Mouse (Mus musculus) midbrain, postnatal 0 days (tissue): ENCODE measurements at regions not wholly inside any gene's neighbourhood (a gene's known extent, or its start where the extent isn't known, plus 50 kb on each side); places are given as distances from the start of the nearest gene placed in this dataset.

Source experiments
- ATAC-seq: fragments of 200-750 bp; cut with Nextera tagmentation; 2 replicates; pipeline ENCODE4 v1.8.0; 2017; ENCODE audit warnings: moderate number of reproducible peaks, mild to moderate bottlenecking, moderate TSS enrichment, moderate library complexity; ENCODE audit not compliant: low FRiP score
- DNase-seq: peaks from one replicate; pipeline ENCODE4 v3.0.0-alpha.2; 2015; ENCODE audit warnings: low spot score
- H3K27ac ChIP-seq: fragments of 300-500 bp; sonication (generic); 2 replicates; pipeline ENCODE4 v1.5.1; 2014; ENCODE audit warnings: low read depth, mild to moderate bottlenecking, low read length, mixed read lengths
- H3K27me3 ChIP-seq: fragments of 300-500 bp; sonication (generic); 2 replicates; pipeline ENCODE4 v1.6.1; 2014; ENCODE audit warnings: low read length, control low read depth, mixed read lengths; ENCODE audit not compliant: insufficient read depth
- H3K36me3 ChIP-seq: fragments of 300-500 bp; sonication (generic); 2 replicates; pipeline ENCODE4 v1.6.1; 2014; ENCODE audit warnings: low read length, control low read depth, mixed read lengths; ENCODE audit not compliant: insufficient read depth
- H3K4me1 ChIP-seq: fragments of 300-500 bp; sonication (generic); 2 replicates; pipeline ENCODE4 v1.6.1; 2014; ENCODE audit warnings: mild to moderate bottlenecking, control low read depth, antibody characterized with exemption, low read length, mixed read lengths; ENCODE audit not compliant: insufficient read depth
- H3K4me2 ChIP-seq: fragments of 300-500 bp; sonication (generic); 2 replicates; pipeline ENCODE4 v1.6.1; 2014; ENCODE audit warnings: low read depth, mild to moderate bottlenecking, low read length, mixed read lengths; ENCODE audit not compliant: poor library complexity, severe bottlenecking
- H3K4me3 ChIP-seq: fragments of 300-500 bp; sonication (generic); 2 replicates; pipeline ENCODE4 v1.5.1; 2014; ENCODE audit warnings: low read depth, mild to moderate bottlenecking, low read length, moderate library complexity
- H3K9ac ChIP-seq: fragments of 300-500 bp; sonication (generic); replicated peaks from 2 replicates; pipeline ENCODE4 v1.6.1; 2014; ENCODE audit warnings: mild to moderate bottlenecking, low read length, moderate library complexity, mixed read lengths; ENCODE audit not compliant: poor library complexity, severe bottlenecking
- H3K9me3 ChIP-seq: fragments of 300-500 bp; sonication (generic); 2 replicates; pipeline ENCODE4 v1.6.1; 2016; ENCODE audit warnings: low read length, control low read depth
- CTCF ChIP-seq: IDR thresholded peaks from 2 replicates; pipeline ENCODE4 v1.5.1; 2016; ENCODE audit warnings: antibody characterized with exemption, mild to moderate bottlenecking
- WGBS: fragments of 180-500 bp; shearing (Covaris S2); extraction: QIAGEN DNeasy Blood & Tissue Kit; methylation state at CpG from one replicate; pipeline ENCODE4 v1.1.7; 2014; 5-methylcytosine and 5-hydroxymethylcytosine counted together
- microRNA counts: library from miRNA; unstranded; fragments of <30 nt; microRNA quantifications from one replicate; lab custom pipeline; 2015
- microRNA-seq: library from miRNA; unstranded; fragments of <30 nt; microRNA quantifications from one replicate; pipeline ENCODE4, GENCODE M21; 2016; ENCODE audit warnings: borderline number of aligned reads

GRCm38 (mm10) chr4:101321731-101322130 lies 56.6 kb upstream of the Jak1 start:
- no peak overlapping the region for H3K9ac ChIP-seq
- no peak for DNase-seq
- H3K27ac ChIP-seq: no peak overlapping the region
- no peaks in the 10 kb centered on the region for H3K9me3 ChIP-seq
- no peaks in the 10 kb centered on the region for H3K27me3 ChIP-seq
- ATAC-seq: no peak
- H3K4me2 ChIP-seq: no peak overlapping the region
- no peaks in the 10 kb centered on the region for H3K36me3 ChIP-seq
- no peaks in the 10 kb centered on the region for H3K4me1 ChIP-seq
- H3K4me3 ChIP-seq: no peak overlapping the region
- WGBS: 66% methylated on average over 2 of the region's 2 CpGs
- TF ChIP-seq CTCF: no peak

DNA sequence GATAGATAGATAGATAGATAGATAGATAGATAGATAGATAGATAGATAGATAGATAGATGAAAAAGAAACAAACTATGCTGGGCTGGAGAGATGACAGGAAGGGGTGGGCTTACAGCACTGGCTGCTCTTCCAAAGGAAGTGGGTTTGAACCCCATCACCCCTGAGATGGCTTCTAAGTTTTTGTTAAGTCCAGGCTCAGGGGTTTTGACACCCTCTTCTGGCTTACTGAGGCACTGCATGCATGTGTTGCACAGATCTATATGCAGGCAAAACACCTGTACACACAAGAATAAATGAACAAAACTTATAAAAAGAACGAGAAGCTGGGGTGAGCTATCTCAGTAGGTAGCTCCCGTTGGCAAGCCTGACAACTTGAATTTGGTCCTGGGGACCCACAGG lies 55.5 kb upstream of the Jak1 start:
- H3K4me1 ChIP-seq: no peaks in the 10 kb centered on the region
- no peak overlapping the region for H3K9ac ChIP-seq
- no peaks in the 10 kb centered on the region for H3K27me3 ChIP-seq
- no peak for ATAC-seq
- TF ChIP-seq CTCF: peak; percentile 54
- peak; percentile 12 for DNase-seq
- no peaks in the 10 kb centered on the region for H3K9me3 ChIP-seq
- H3K4me2 ChIP-seq: no peak overlapping the region
- H3K36me3 ChIP-seq: no peaks in the 10 kb centered on the region
- no peak overlapping the region for H3K4me3 ChIP-seq
- 73% methylated on average over 2 of the region's 2 CpGs for WGBS
- H3K27ac ChIP-seq: no peak overlapping the region

- Histone ChIP-seq H3K9ac (no peak overlapping the region), H3K4me1 (no peaks in the 10 kb centered on the region), H3K27me3 (no peaks in the 10 kb centered on the region), H3K36me3 (no peaks in the 10 kb centered on the region), H3K9me3 (no peaks in the 10 kb centered on the region), H3K27ac (no peak overlapping the region), H3K4me2 (no peak overlapping the region), H3K4me3 (no peak overlapping the region)
- DNase-seq: no peak
- WGBS: 90% methylated on average over 4 of the region's 4 CpGs
- TF ChIP-seq CTCF: no peak
- ATAC-seq: no peak
These were observed 54.7 kb upstream of the Jak1 start for GRCm38 (mm10) chr4:101319681-101320220.

- no peak overlapping the region for H3K27ac ChIP-seq
- no peak for ATAC-seq
- TF ChIP-seq CTCF: no peak
These were observed 53.8 kb upstream of the Jak1 start for GRCm38 (mm10) chr4:101318836-101319235.

DNA sequence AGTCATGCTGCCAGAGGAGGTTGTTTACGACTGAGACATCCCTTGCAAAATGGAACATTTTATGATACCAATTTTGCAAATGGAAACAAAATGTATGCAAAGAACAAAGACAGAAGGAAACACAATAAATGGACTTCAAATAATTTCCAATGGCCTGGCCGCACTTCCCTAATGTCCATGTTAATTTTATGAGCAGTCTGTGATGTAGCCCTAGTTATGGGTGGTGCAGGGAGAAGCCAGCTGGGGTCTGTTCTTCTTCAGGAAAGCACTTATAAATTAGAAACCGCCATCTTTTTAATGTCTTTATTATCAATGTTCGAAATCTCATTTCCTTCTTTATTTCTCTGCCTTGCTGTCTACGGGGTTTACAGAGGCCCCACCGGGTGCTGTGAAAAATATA lies 51.0 kb upstream of the Jak1 start:
- WGBS: 83% methylated on average over 6 of the region's 6 CpGs
- Histone ChIP-seq H3K36me3 (no peaks in the 10 kb centered on the region), H3K27ac (no peak overlapping the region), H3K27me3 (no peaks in the 10 kb centered on the region), H3K4me1 (no peaks in the 10 kb centered on the region), H3K9me3 (no peaks in the 10 kb centered on the region), H3K9ac (no peak overlapping the region), H3K4me3 (no peak overlapping the region), H3K4me2 (no peak overlapping the region)
- no peak for DNase-seq
- no peak for TF ChIP-seq CTCF
- no peak for ATAC-seq

More at GRCm38 (mm10) chr4:101318836-101319235, 53.8 kb upstream of the Jak1 start:
- whole genome bisulfite sequencing: 97% methylated on average over 1 of the region's 1 CpGs
- H3K36me3 ChIP-seq: no peaks in the 10 kb centered on the region
- H3K27me3 ChIP-seq: no peaks in the 10 kb centered on the region
- no peak for DNase-seq
- H3K9ac ChIP-seq: no peak overlapping the region
- no peak overlapping the region for H3K4me3 ChIP-seq
- H3K9me3 ChIP-seq: no peaks in the 10 kb centered on the region
- no peaks in the 10 kb centered on the region for H3K4me1 ChIP-seq
- no peak overlapping the region for H3K4me2 ChIP-seq

MicroRNA genes in the stretch of these regions (microRNA counts, 519-probe panel; counts per million panel counts)
- 3,387 counts per million, percentile 74 among the panel's probes with 10 or more counts for microRNA mmu-miR-101a (lab: Ali Mortazavi, UCI)

Small RNA genes in the stretch of these regions (microRNA-seq; reads per million reads assigned to microRNA genes)
- 1,104 reads per million, percentile 76 among the genes with 10 or more reads in this experiment for gene Mir101a
